In genomic region chr5:102591422-102591821, GRCm38 (mm10) we compare ENCODE assay signal across 21 mouse cellular contexts.
"Had no signal": no experiment of that assay in that cellular context is flagged by ENCODE, and none has a peak within 500 bp of the region (broad histone marks: within the 10 kb centered on the region; RNA-seq: fewer than 3 reads in every experiment).

No protein-coding gene starts in this region.

- H3K4me1 ChIP-seq: forebrain, embryonic 15.5 days; hindbrain, embryonic 13.5 days; hindbrain, embryonic 15.5 days; kidney, embryonic 15.5 days; limb, embryonic 15.5 days; liver, embryonic 12.5 days had no signal

- H3K9ac ChIP-seq: forebrain, embryonic 15.5 days; forebrain, postnatal 0 days; hindbrain, embryonic 13.5 days; hindbrain, embryonic 15.5 days; kidney, embryonic 15.5 days; limb, embryonic 13.5 days; limb, embryonic 15.5 days; liver, embryonic 12.5 days; liver, embryonic 14.5 days had no signal

- DNase-seq: forebrain, postnatal 0 days; gastrocnemius, postnatal 36 days; heart, postnatal 10 days; kidney, adult 11 months; kidney, adult 2 months; kidney, adult 9 months; kidney, postnatal 14 days; kidney, postnatal 36 days; layer of hippocampus, adult 9-11 months; layer of hippocampus, postnatal 36 days; left cerebral cortex, postnatal 4 days had no signal

- H3K27ac ChIP-seq: forebrain, embryonic 15.5 days; hindbrain, embryonic 13.5 days; hindbrain, embryonic 15.5 days; hindbrain, postnatal 0 days; kidney, embryonic 15.5 days; kidney, postnatal 0 days; limb, embryonic 13.5 days; limb, embryonic 15.5 days; liver, embryonic 12.5 days; liver, embryonic 14.5 days had no signal

- H3K4me3 ChIP-seq: forebrain, embryonic 15.5 days; hindbrain, embryonic 13.5 days; hindbrain, embryonic 15.5 days; kidney, embryonic 15.5 days; limb, embryonic 13.5 days; limb, embryonic 15.5 days; liver, embryonic 12.5 days had no signal

- H3K27me3 ChIP-seq: forebrain, embryonic 15.5 days; hindbrain, embryonic 13.5 days; hindbrain, embryonic 15.5 days; kidney, embryonic 15.5 days; limb, embryonic 13.5 days; limb, embryonic 15.5 days; liver, embryonic 12.5 days had no signal

- H3K36me3 ChIP-seq: forebrain, embryonic 15.5 days; hindbrain, embryonic 13.5 days; hindbrain, embryonic 15.5 days; kidney, embryonic 15.5 days; limb, embryonic 13.5 days; limb, embryonic 15.5 days; liver, embryonic 12.5 days had no signal
